Mouse (Mus musculus) gastrocnemius, postnatal 4 days (tissue): ENCODE results near the gene Atf6. TPM values are rescaled to one million over a fixed set of nuclear protein-coding genes. Genes with fewer than 3 reads are reported as not detected.

Source experiments
- DNase-seq, 2 experiments: peaks; one replicate each; pipeline ENCODE4 v3.0.0; 2021 to 2022; ENCODE audit warnings: low spot score in 2 of 2, mixed read lengths in 2 of 2
- total RNA-seq, 2 experiments: library from RNA; stranded (reverse); gene quantifications; 2 replicates each; pipeline ENCODE4 v1.2.3; 2021

Gene Atf6
- total RNA-seq, 2 experiments from 2014 or later: 16.4 to 17.4 TPM

- DNase-seq: no peak
These were observed 17.6 kb downstream of the Atf6 start for GRCm38 (mm10) chr1:170850007-170850406.

GRCm38 (mm10) chr1:170845448-170846307, 21.9 kb downstream of the Atf6 start:
- DNase-seq: no peak

GRCm38 (mm10) chr1:170844380-170844779, 23.2 kb downstream of the Atf6 start:
- no peak for DNase-seq

- no peak for DNase-seq
These were observed 27.9 kb downstream of the Atf6 start for GRCm38 (mm10) chr1:170839685-170840084.

GRCm38 (mm10) chr1:170834756-170835155, 32.8 kb downstream of the Atf6 start:
- no peak for DNase-seq

- no peak for DNase-seq
These were observed 37.8 kb downstream of the Atf6 start for GRCm38 (mm10) chr1:170829781-170830180.

GRCm38 (mm10) chr1:170829344-170829743, 38.2 kb downstream of the Atf6 start:
- no peak for DNase-seq

GRCm38 (mm10) chr1:170820103-170820814, 47.3 kb downstream of the Atf6 start:
- no peak for DNase-seq

GRCm38 (mm10) chr1:170815287-170816004, 52.1 kb downstream of the Atf6 start:
- no peak for DNase-seq

GRCm38 (mm10) chr1:170812822-170813221, 54.7 kb downstream of the Atf6 start:
- DNase-seq: no peak

GRCm38 (mm10) chr1:170807600-170808270, 59.8 kb downstream of the Atf6 start:
- no peak for DNase-seq

- DNase-seq: no peak
These were observed 62.9 kb downstream of the Atf6 start for GRCm38 (mm10) chr1:170804721-170805120.

GRCm38 (mm10) chr1:170802669-170803068, 64.9 kb downstream of the Atf6 start:
- no peak for DNase-seq

GRCm38 (mm10) chr1:170800694-170801093, 66.9 kb downstream of the Atf6 start:
- no peak for DNase-seq

GRCm38 (mm10) chr1:170795741-170796347, 71.7 kb downstream of the Atf6 start:
- DNase-seq: no peak

GRCm38 (mm10) chr1:170791542-170791941, 76.0 kb downstream of the Atf6 start:
- no peak for DNase-seq

GRCm38 (mm10) chr1:170791001-170791400, 76.6 kb downstream of the Atf6 start:
- DNase-seq: no peak

- DNase-seq: no peak
These were observed 79.9 kb downstream of the Atf6 start for GRCm38 (mm10) chr1:170787643-170788042.

- DNase-seq: no peak
These were observed 80.8 kb downstream of the Atf6 start for GRCm38 (mm10) chr1:170786570-170787341.

- DNase-seq: no peak
These were observed 89.9 kb downstream of the Atf6 start for GRCm38 (mm10) chr1:170777688-170778087.
